Mouse (Mus musculus) Patski (cell line): ENCODE measurements around the gene Stpg2. TPM values are rescaled to one million over a fixed set of nuclear protein-coding genes. Genes with fewer than 3 reads are reported as not detected.

Experiments
- ATAC-seq: fragments of 100-300 bp; one replicate; pipeline ENCODE4 v1.8.0; 2021
- CTCF ChIA-PET: fragments of 350-600 bp; sonication (Branson Sonifier 250); formaldehyde crosslinking; loops from one replicate; lab custom pipeline; 2022; ENCODE audit warnings: inconsistent platforms; lab: Charles Lee
- POLR2A ChIA-PET: fragments of 350-600 bp; sonication (Branson Sonifier 250); formaldehyde crosslinking; loops from one replicate; lab custom pipeline; 2022; ENCODE audit warnings: antibody characterized with exemption, inconsistent platforms; lab: Charles Lee
- DNase-seq: peaks from one replicate; pipeline ENCODE4 v3.0.0-alpha.2; 2011; ENCODE audit warnings: low read depth, low spot score
- H3K27me3 ChIP-seq: fragments of 371-371 bp; one replicate; pipeline ENCODE4 v1.5.1; 2021
- CTCF ChIP-seq: fragments of 100-300 bp; IDR thresholded peaks from one replicate; pipeline ENCODE4 v1.5.1; 2021
- in situ Hi-C: fragments of 300-500 bp; cut with MboI; formaldehyde crosslinking; loops from 3 replicates; pipeline ENCODE4 v1.11.1; 2018; ENCODE audit warnings: low pct_unique_long_range_greater_than_20kb, mixed read lengths
- polyA plus RNA-seq: library from polyadenylated mRNA; unstranded; gene quantifications from one replicate; pipeline ENCODE4 v1.2.3, GENCODE M21; 2021

Gene Stpg2
- polyA plus RNA-seq, 1 experiment from 2014 or later = 0.22 TPM

DNA sequence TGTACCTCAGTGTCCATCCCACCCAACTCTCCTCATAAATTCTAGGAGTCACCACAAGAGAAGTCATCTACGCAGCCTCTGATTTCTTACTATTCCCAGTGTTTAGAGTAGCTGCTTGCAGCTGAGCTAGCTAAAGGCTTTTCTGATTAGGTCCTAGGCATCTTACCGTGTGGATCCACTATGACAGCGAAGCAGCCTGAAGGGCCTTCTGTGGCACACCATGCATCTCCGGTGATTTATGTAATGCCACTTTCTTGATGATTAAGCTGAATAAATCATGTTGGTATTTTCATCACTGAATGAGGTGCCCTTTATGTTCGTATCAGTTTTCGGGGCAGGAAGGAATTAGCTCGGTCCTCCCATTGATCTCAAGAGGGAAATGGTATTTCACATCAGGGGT is 523.3 kb downstream of the Stpg2 start:
- no peak for DNase-seq
- TF ChIP-seq CTCF = no peak
- ChIA-PET CTCF (interaction anchor here (0.7 kb wide), 1 partner anchor 17 kb away, joined by 3 read pairs; no protein-coding TSS in a partner anchor), POLR2A (no interaction called here)
- in situ Hi-C loops = no loop called here
- H3K27me3 ChIP-seq = no peaks in the 10 kb centered on the region
- ATAC-seq = no peak

- ChIA-PET POLR2A (no interaction called here), CTCF (interaction anchor here (1.8 kb wide), 1 partner anchor 10 kb away, joined by 6 read pairs; no protein-coding TSS in a partner anchor)
- ATAC-seq (no peak), DNase-seq (no peak)
- no peaks in the 10 kb centered on the region for H3K27me3 ChIP-seq
- no peak for TF ChIP-seq CTCF
- in situ Hi-C loops = no loop called here
Measured at GRCm38 (mm10) chr3:139729248-139729647, 523.8 kb downstream of the Stpg2 start.

DNA sequence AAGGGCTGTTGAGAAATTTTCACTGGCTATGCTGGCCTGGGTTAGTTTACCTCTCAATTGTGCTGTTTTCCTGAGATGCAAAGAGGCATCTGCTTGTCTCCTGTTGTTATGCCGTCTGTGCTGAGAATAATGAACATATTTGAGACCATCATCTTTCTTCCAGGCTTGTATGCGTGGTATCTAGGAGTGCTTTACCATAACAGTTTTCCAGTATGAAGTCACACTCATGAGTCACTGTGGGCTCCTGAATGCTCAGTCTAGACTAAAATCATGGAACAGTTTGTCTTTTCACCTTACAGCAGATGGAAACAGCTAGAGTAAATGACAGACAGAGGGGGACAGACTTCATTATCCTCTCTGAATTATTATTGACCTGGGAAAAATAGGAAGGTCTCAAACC is 527.7 kb downstream of the Stpg2 start:
- no peaks in the 10 kb centered on the region for H3K27me3 ChIP-seq
- CTCF ChIA-PET = interaction anchor here (1.0 to 1.6 kb wide), 2 partner anchors 10 to 38 kb away, joined by 3 to 5 read pairs; no protein-coding TSS in a partner anchor
- DNase-seq (no peak), ATAC-seq (no peak)
- no peak for TF ChIP-seq CTCF
- in situ Hi-C loops = no loop called here
- POLR2A ChIA-PET = no interaction called here

DNA sequence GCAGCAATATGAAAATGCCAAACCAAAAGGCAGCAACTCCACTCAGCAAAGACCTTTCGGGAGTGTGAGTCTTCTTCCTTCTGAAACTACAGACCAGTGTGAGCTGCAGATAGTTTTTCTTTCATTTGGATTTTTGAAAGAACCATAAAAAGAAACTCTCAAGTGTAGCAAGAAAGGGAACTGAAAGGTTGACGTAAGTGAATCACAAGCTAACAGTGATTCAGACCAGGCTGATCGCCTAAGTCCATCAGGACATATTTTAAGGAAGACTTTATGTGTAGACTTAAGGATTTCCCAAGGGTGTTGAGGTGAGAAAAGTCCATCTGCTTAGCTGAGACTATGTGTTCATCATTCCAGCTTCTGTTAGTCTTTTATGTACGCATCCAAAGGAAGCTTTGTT is 533.9 kb downstream of the Stpg2 start:
- DNase-seq (no peak), ATAC-seq (no peak)
- no peak for TF ChIP-seq CTCF
- CTCF ChIA-PET = interaction anchor here (1.1 kb wide), 2 partner anchors 10 to 12 kb away, joined by 3 to 6 read pairs; no protein-coding TSS in a partner anchor
- POLR2A ChIA-PET = no interaction called here
- in situ Hi-C loops = no loop called here
- H3K27me3 ChIP-seq = no peaks in the 10 kb centered on the region

Other genes with a start within 250 kb of the Stpg2 start
- 82.1 TPM for gene Rap1gds1, start 130.5 kb upstream of the Stpg2 start, polyA plus RNA-seq